Mouse (Mus musculus) MEL (cell line): ENCODE data around the gene Cog6.

ENCODE experiments used
- CTCF ChIP-seq, 3 experiments: IDR thresholded peaks in 2 of 3; conservative IDR thresholded peaks in 1 of 3; 2 replicates each; pipeline ENCODE4 v1.5.1; 2011 to 2012; ENCODE audit warnings: low read length in 3 of 3, low read depth in 2 of 3, mild to moderate bottlenecking in 2 of 3, improper control_type of control experiment in 1 of 3, inconsistent platforms in 1 of 3, mixed read lengths in 1 of 3, moderate library complexity in 1 of 3; ENCODE audit not compliant: control insufficient read depth in 1 of 3, insufficient read depth in 1 of 3, poor library complexity in 1 of 3, severe bottlenecking in 1 of 3
- GABPA ChIP-seq: IDR thresholded peaks from 2 replicates; pipeline ENCODE4 v1.6.1; 2012; ENCODE audit warnings: low read depth, mild to moderate bottlenecking, inconsistent platforms, low read length, improper control_type of control experiment, moderate library complexity
- MAFK ChIP-seq: IDR thresholded peaks from 2 replicates; pipeline ENCODE4 v1.6.1; 2011; ENCODE audit warnings: low read depth, mild to moderate bottlenecking, low read length, improper control_type of control experiment, borderline replicate concordance
- MAX ChIP-seq: IDR thresholded peaks from 2 replicates; pipeline ENCODE4 v1.6.1; 2011; ENCODE audit warnings: low read length, improper control_type of control experiment
- POLR2AphosphoS2 ChIP-seq: IDR thresholded peaks from 2 replicates; pipeline ENCODE4 v1.6.1; 2011; ENCODE audit warnings: low read length, improper control_type of control experiment
- ZNF384 ChIP-seq: IDR thresholded peaks from 2 replicates; pipeline ENCODE4 v1.6.1; 2012; ENCODE audit warnings: low read depth, mild to moderate bottlenecking, inconsistent platforms, low read length, improper control_type of control experiment

- TF ChIP-seq ZNF384 (no peak), GABPA (no peak), POLR2AphosphoS2 (no peak), MAX (no peak), MAFK (no peak), CTCF (IDR thresholded peaks at IDR 0.05 in 2 of 3, conservative IDR thresholded peaks at IDR 0.05 in 1 of 3; ENCODE audit: control insufficient read depth in 1 of 3, insufficient read depth in 1 of 3, low read depth in 2 of 3, low read length in 3 of 3, poor library complexity in 1 of 3, severe bottlenecking in 1 of 3) (no peak)
Measured at GRCm38 (mm10) chr3:52960951-52961350, 56.1 kb downstream of the Cog6 start.
